Mouse (Mus musculus) midbrain, embryonic 10.5 days (tissue): ENCODE results near the gene Tmsb15b2. TPM values are rescaled to one million over a fixed set of nuclear protein-coding genes. Genes with fewer than 3 reads are reported as not detected.
"Not testable (repeated sequence)": the region's sequence is repeated elsewhere in the genome, so short reads cannot be mapped to it uniquely, and the experiment has no call there.

Experiments
- DNase-seq: peaks from one replicate; pipeline ENCODE4 v3.0.0-alpha.2; 2017; ENCODE audit warnings: low spot score
- H3K27ac ChIP-seq: fragments of 300-500 bp; sonication (generic); replicated peaks from 2 replicates; pipeline ENCODE4 v1.5.1; 2016; ENCODE audit warnings: mild to moderate bottlenecking
- H3K27me3 ChIP-seq: fragments of 300-500 bp; sonication (generic); 2 replicates; pipeline ENCODE4 v1.6.1; 2016; ENCODE audit warnings: low read depth, mild to moderate bottlenecking; ENCODE audit not compliant: poor library complexity, severe bottlenecking
- H3K36me3 ChIP-seq: fragments of 300-500 bp; sonication (generic); 2 replicates; pipeline ENCODE4 v1.6.1; 2016; ENCODE audit warnings: mild to moderate bottlenecking, moderate library complexity
- H3K4me1 ChIP-seq: fragments of 300-500 bp; sonication (generic); 2 replicates; pipeline ENCODE4 v1.6.1; 2016
- H3K4me3 ChIP-seq: fragments of 300-500 bp; sonication (generic); 2 replicates; pipeline ENCODE4 v1.5.1; 2016; ENCODE audit warnings: mild to moderate bottlenecking, moderate library complexity
- H3K9me3 ChIP-seq: fragments of 300-500 bp; sonication (generic); replicated peaks from 2 replicates; pipeline ENCODE4 v1.6.1; 2016; ENCODE audit warnings: mild to moderate bottlenecking
- WGBS: fragments of 180-500 bp; shearing (Covaris S2); methylation state at CpG from one replicate; pipeline ENCODE4 v1.1.7; 2016; 5-methylcytosine and 5-hydroxymethylcytosine counted together
- polyA plus RNA-seq: library from polyadenylated mRNA; unstranded; fragments of >200 nt; fragmentation: Nextera tagmentation; extraction: Ambion mirVana; gene quantifications from 2 replicates; pipeline ENCODE4 v1.2.1, GENCODE M21; 2016

Gene Tmsb15b2
- polyA plus RNA-seq, 1 experiment from 2014 or later, result 39.2 TPM

GRCm38 (mm10) chrX:136959688-136960087, 15.6 kb downstream of the Tmsb15b2 start:
- Histone ChIP-seq H3K27ac (no peak overlapping the region), H3K27me3 (no peaks in the 10 kb centered on the region), H3K4me3 (no peak overlapping the region), H3K4me1 (no peaks in the 10 kb centered on the region), H3K36me3 (no peaks in the 10 kb centered on the region), H3K9me3 (no peaks in the 10 kb centered on the region)
- DNase-seq, result no peak
- 38% methylated on average over 2 of the region's 2 CpGs for WGBS

- not testable (repeated sequence) for H3K36me3 ChIP-seq, H3K9me3 ChIP-seq, H3K27ac ChIP-seq, H3K27me3 ChIP-seq, DNase-seq, H3K4me1 ChIP-seq
- 68% methylated on average over 5 of the region's 5 CpGs for WGBS
- H3K4me3 ChIP-seq, result peak overlapping the region; percentile 47; the same call in 1 of the 2 replicates
Measured at GRCm38 (mm10) chrX:136958300-136958699, 17.0 kb downstream of the Tmsb15b2 start.

GRCm38 (mm10) chrX:136957583-136958279, 17.6 kb downstream of the Tmsb15b2 start:
- peak overlapping the region; percentile 47 for H3K4me3 ChIP-seq
- 28% methylated on average over 13 of the region's 13 CpGs for WGBS
- peak; percentile 49 for DNase-seq
- not testable (repeated sequence) for H3K27me3 ChIP-seq, H3K4me1 ChIP-seq, H3K36me3 ChIP-seq, H3K27ac ChIP-seq, H3K9me3 ChIP-seq

- no peak for DNase-seq
- Histone ChIP-seq H3K4me1 (no peaks in the 10 kb centered on the region), H3K9me3 (no peaks in the 10 kb centered on the region), H3K4me3 (no peak overlapping the region), H3K27me3 (no peaks in the 10 kb centered on the region), H3K36me3 (no peaks in the 10 kb centered on the region), H3K27ac (no peak overlapping the region)
- 66% methylated on average over 3 of the region's 3 CpGs for WGBS
Measured at GRCm38 (mm10) chrX:136937985-136938384, 37.3 kb downstream of the Tmsb15b2 start.

- H3K4me3 ChIP-seq, result no peak within 1 kb of the TSS
- no peak for DNase-seq
- no peaks in the 10 kb centered on the region for H3K27me3 ChIP-seq
- H3K4me1 ChIP-seq, result no peaks in the 10 kb centered on the region
- no peak within 1 kb of the TSS for H3K27ac ChIP-seq
- peaks cover 19% of the 10 kb centered on the region for H3K9me3 ChIP-seq
- WGBS, result 93% methylated on average over 14 of the region's 14 CpGs
- H3K36me3 ChIP-seq, result no peaks in the 10 kb centered on the region
Measured at GRCm38 (mm10) chrX:136927031-136927430, 48.3 kb downstream of the Tmsb15b2 start, which contains the start of gene H2bfm. Gene H2bfm, plus strand, starts transcription at chrX:136927325.

- Histone ChIP-seq H3K27ac (no peak overlapping the region), H3K9me3 (peaks cover 19% of the 10 kb centered on the region), H3K36me3 (no peaks in the 10 kb centered on the region), H3K4me3 (no peak overlapping the region), H3K4me1 (no peaks in the 10 kb centered on the region), H3K27me3 (no peaks in the 10 kb centered on the region)
- no peak for DNase-seq
Measured at GRCm38 (mm10) chrX:136925863-136926262, 49.4 kb downstream of the Tmsb15b2 start.

Other genes starting within 250 kb of the Tmsb15b2 start
- 586 and 616 TPM in 2 replicates for gene Morf4l2, start 231.8 kb downstream of the Tmsb15b2 start, polyA plus RNA-seq
- 0.11 and 0.14 TPM in 2 replicates for gene Glra4, start 195.4 kb downstream of the Tmsb15b2 start, polyA plus RNA-seq
- 19.4 and 19.5 TPM in 2 replicates for gene Plp1, start 152.8 kb downstream of the Tmsb15b2 start, polyA plus RNA-seq
- 1.6 and 3.1 TPM in 2 replicates for gene Rab9b, start 106.7 kb downstream of the Tmsb15b2 start, polyA plus RNA-seq
- not detected in 2 replicates for gene H2bfm, start 48.2 kb downstream of the Tmsb15b2 start, polyA plus RNA-seq
- 4.6 and 5.4 TPM in 2 replicates for gene Tmsb15l, start 1.4 kb upstream of the Tmsb15b2 start, polyA plus RNA-seq
- gene Tmsb15b1, start 1.4 kb upstream of the Tmsb15b2 start, polyA plus RNA-seq, result 17.0 and 18.7 TPM in 2 replicates
- 50.8 and 71.3 TPM in 2 replicates for gene Zcchc18, start 17.7 kb upstream of the Tmsb15b2 start, polyA plus RNA-seq
- gene Slc25a53, start 62.8 kb upstream of the Tmsb15b2 start, polyA plus RNA-seq, result 11.4 and 13.8 TPM in 2 replicates
- 12.3 and 13.2 TPM in 2 replicates for gene Fam199x, start 74.1 kb upstream of the Tmsb15b2 start, polyA plus RNA-seq
- gene Esx1, start 146.6 kb upstream of the Tmsb15b2 start, polyA plus RNA-seq, result not detected in 2 replicates